Mouse (Mus musculus) kidney, embryonic 15.5 days (tissue): ENCODE measurements around the gene Brwd1. TPM values are rescaled to one million over a fixed set of nuclear protein-coding genes. Genes with fewer than 3 reads are reported as not detected.
"Not testable (repeated sequence)": the region's sequence is repeated elsewhere in the genome, so short reads cannot be mapped to it uniquely, and the experiment has no call there.

ENCODE experiments used
- ATAC-seq: fragments of 200-750 bp; cut with Nextera tagmentation; replicated peaks from 2 replicates; pipeline ENCODE4 v1.8.0; 2017; ENCODE audit warnings: moderate TSS enrichment; ENCODE audit not compliant: low FRiP score
- H3K27ac ChIP-seq: fragments of 300-500 bp; sonication (generic); 2 replicates; pipeline ENCODE4 v1.5.1; 2015; ENCODE audit warnings: mild to moderate bottlenecking, inconsistent platforms
- H3K27me3 ChIP-seq: fragments of 300-500 bp; sonication (generic); 2 replicates; pipeline ENCODE4 v1.6.1; 2015; ENCODE audit warnings: inconsistent platforms
- H3K36me3 ChIP-seq: fragments of 300-500 bp; sonication (generic); 2 replicates; pipeline ENCODE4 v1.6.1; 2015; ENCODE audit warnings: inconsistent platforms
- H3K4me1 ChIP-seq: fragments of 300-500 bp; sonication (generic); 2 replicates; pipeline ENCODE4 v1.6.1; 2015; ENCODE audit warnings: inconsistent platforms
- H3K4me2 ChIP-seq: fragments of 300-500 bp; sonication (generic); 2 replicates; pipeline ENCODE4 v1.6.1; 2015; ENCODE audit warnings: moderate library complexity, mild to moderate bottlenecking, inconsistent platforms
- H3K4me3 ChIP-seq: fragments of 300-500 bp; sonication (generic); replicated peaks from 2 replicates; pipeline ENCODE4 v1.5.1; 2015; ENCODE audit warnings: mild to moderate bottlenecking, inconsistent platforms
- H3K9ac ChIP-seq: fragments of 300-500 bp; sonication (generic); 2 replicates; pipeline ENCODE4 v1.6.1; 2015; ENCODE audit warnings: mild to moderate bottlenecking, inconsistent platforms
- H3K9me3 ChIP-seq: fragments of 300-500 bp; sonication (generic); replicated peaks from 2 replicates; pipeline ENCODE4 v1.6.1; 2016; ENCODE audit warnings: inconsistent platforms
- WGBS: fragments of 180-500 bp; shearing (Covaris S2); methylation state at CpG from one replicate; pipeline ENCODE4 v1.1.7; 2015; ENCODE audit warnings: mixed read lengths; 5-methylcytosine and 5-hydroxymethylcytosine counted together
- polyA plus RNA-seq: library from polyadenylated mRNA; unstranded; fragments of >200 nt; fragmentation: Nextera tagmentation; extraction: Ambion mirVana; gene quantifications from 2 replicates; pipeline ENCODE4 v1.2.1, GENCODE M21; 2015

The Brwd1 gene
- polyA plus RNA-seq, 1 experiment from 2014 or later, result 85.5 TPM

DNA sequence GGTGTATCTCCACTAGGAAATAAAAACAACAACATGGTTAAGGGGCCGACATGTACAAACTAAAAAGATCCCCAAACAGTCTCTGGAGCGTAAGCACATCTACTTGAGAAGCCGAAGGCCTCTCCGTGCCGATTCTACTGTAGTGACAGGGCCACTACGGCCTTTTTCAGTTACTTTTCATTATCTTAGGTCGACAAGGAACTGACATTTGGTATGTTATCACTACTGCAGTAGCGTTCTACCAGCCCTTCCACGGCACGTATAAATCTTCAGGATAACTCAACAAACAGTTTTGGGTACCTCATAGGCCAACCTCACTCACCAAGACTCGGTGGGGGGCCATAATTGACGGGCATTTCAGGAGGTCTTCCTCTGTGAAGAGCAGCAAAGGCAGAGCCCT, 16.2 kb downstream of the Brwd1 start:
- 91% methylated on average over 12 of the region's 12 CpGs for WGBS
- no peaks in the 10 kb centered on the region for H3K27me3 ChIP-seq
- H3K4me1 ChIP-seq, result no peaks in the 10 kb centered on the region
- no peak overlapping the region for H3K27ac ChIP-seq
- H3K4me3 ChIP-seq, result no peak overlapping the region
- no peak overlapping the region for H3K4me2 ChIP-seq
- H3K9me3 ChIP-seq, result no peaks in the 10 kb centered on the region
- H3K36me3 ChIP-seq, result peaks cover 93% of the 10 kb centered on the region
- no peak overlapping the region for H3K9ac ChIP-seq
- ATAC-seq, result no peak

DNA sequence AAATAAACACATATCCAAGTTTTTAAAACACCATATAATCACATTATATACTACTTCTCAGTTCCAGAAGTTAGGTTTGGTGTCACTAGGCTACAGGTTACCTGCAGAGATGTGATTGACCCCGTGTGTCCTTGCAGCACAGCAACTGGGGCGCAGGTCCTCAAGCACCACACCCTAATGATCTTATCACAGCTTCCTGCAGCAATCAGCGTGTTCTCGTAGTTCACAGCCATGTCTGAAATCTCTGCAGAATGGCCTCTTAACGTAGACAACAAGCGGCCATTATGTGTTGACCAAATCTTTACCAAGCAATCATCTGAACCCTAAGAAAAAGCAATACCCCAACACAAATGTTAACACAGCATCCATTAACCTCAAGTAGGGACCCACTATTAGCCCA, 17.7 kb downstream of the Brwd1 start:
- H3K4me2 ChIP-seq, result no peak overlapping the region
- no peak overlapping the region for H3K4me3 ChIP-seq
- WGBS, result 90% methylated on average over 6 of the region's 6 CpGs
- no peaks in the 10 kb centered on the region for H3K27me3 ChIP-seq
- H3K4me1 ChIP-seq, result no peaks in the 10 kb centered on the region
- no peak overlapping the region for H3K9ac ChIP-seq
- H3K9me3 ChIP-seq, result no peaks in the 10 kb centered on the region
- ATAC-seq, result no peak
- H3K36me3 ChIP-seq, result peaks cover 94% of the 10 kb centered on the region
- H3K27ac ChIP-seq, result no peak overlapping the region

DNA sequence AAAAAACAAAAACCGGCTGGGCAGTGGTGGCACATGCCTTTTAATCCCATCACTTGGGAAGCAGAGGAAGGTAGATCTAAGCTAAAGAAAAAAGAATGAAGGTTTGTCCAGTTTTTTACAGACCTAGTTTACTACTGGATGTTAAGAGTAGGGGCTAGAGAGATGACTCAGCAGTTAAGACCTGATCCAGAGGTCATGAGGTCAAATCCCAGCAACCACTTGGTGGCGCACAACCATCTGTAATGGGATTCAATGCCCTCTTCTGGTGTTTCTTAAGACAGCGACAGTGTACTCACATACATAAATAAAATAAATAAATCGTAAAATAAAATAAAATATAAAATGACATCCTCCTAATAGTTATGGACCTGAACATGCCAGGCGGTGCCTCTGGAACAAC, 38.2 kb downstream of the Brwd1 start:
- no peak overlapping the region for H3K27ac ChIP-seq
- ATAC-seq, result no peak
- H3K4me2 ChIP-seq, result no peak overlapping the region
- no peak overlapping the region for H3K4me3 ChIP-seq
- H3K4me1 ChIP-seq, result no peaks in the 10 kb centered on the region
- H3K9ac ChIP-seq, result no peak overlapping the region
- H3K36me3 ChIP-seq, result peaks cover 95% of the 10 kb centered on the region
- WGBS, result 72% methylated on average over 5 of the region's 5 CpGs
- H3K9me3 ChIP-seq, result no peaks in the 10 kb centered on the region
- H3K27me3 ChIP-seq, result no peaks in the 10 kb centered on the region

DNA sequence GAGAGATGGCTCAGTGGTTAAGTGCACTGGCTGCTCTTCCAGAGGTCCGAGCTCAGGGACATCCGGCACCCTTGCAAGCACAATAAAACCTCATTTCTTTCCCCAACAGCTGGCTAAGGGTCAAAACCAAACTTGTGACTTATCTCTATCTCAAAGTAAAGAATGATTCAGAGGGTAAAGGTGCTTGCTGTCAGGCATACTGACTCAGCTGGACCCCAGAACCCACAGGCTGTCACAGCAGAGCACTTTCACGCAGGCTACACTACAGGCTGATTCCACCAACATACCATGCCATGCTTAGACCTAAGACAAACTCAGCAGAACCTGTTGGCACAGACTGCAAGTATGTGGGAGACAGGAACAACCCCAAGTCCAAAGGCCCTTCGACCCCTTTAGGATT, 41.6 kb downstream of the Brwd1 start:
- H3K27me3 ChIP-seq, result no peaks in the 10 kb centered on the region
- WGBS, result 96% methylated on average over 4 of the region's 4 CpGs
- no peak for ATAC-seq
- no peak overlapping the region for H3K4me3 ChIP-seq
- no peak overlapping the region for H3K4me2 ChIP-seq
- H3K27ac ChIP-seq, result no peak overlapping the region
- no peak overlapping the region for H3K9ac ChIP-seq
- H3K36me3 ChIP-seq, result peaks cover 97% of the 10 kb centered on the region
- H3K9me3 ChIP-seq, result no peaks in the 10 kb centered on the region
- no peaks in the 10 kb centered on the region for H3K4me1 ChIP-seq

DNA sequence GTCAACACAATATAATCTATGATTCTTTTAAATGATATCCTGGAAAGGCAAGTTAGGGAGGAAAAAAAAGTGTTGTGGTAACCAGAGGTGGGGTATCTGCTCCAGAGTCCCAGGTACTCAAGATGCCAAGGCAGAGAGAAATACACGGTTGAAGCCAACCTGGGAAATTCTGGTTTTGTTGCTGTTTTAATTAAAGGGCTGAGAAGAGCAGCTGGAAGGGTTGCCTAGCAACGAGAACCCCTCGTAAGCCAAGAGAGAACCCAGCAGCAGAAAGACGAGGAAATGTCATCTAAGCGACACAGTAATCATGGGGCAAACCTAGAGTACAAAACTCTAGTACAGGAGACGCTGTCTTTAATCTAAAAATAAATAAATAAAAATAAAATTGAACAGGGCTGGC, 42.8 kb downstream of the Brwd1 start:
- Histone ChIP-seq H3K4me1 (no peaks in the 10 kb centered on the region), H3K9ac (no peak overlapping the region), H3K36me3 (peaks cover 99% of the 10 kb centered on the region), H3K4me2 (no peak overlapping the region), H3K27ac (no peak overlapping the region), H3K4me3 (no peak overlapping the region), H3K27me3 (no peaks in the 10 kb centered on the region), H3K9me3 (no peaks in the 10 kb centered on the region)
- WGBS, result 69% methylated on average over 6 of the region's 6 CpGs
- ATAC-seq, result no peak

DNA sequence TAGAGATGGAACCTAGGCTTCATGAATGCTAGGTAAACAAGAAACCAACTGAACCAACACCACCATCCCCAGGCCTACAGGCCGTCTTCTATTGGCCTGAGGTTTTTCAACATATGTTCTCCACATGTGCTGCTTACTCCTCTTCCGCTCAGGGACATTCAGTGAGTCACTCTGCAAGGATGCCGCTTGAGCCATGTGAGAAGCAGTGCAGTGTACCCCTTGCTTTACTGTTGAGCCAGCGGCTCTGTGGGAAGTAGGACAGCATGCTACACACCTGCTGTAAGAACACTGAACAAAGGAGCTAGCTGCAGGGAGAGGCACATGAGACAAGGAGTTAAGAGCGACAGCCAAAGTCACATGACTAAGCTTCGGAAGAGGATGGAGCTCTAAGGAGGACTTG, 47.9 kb downstream of the Brwd1 start:
- Histone ChIP-seq H3K4me1 (no peaks in the 10 kb centered on the region), H3K36me3 (peaks cover 99% of the 10 kb centered on the region), H3K9me3 (no peaks in the 10 kb centered on the region), H3K4me2 (no peak overlapping the region), H3K27me3 (no peaks in the 10 kb centered on the region), H3K4me3 (no peak overlapping the region), H3K9ac (no peak overlapping the region), H3K27ac (no peak overlapping the region)
- no peak for ATAC-seq
- 93% methylated on average over 6 of the region's 6 CpGs for WGBS

DNA sequence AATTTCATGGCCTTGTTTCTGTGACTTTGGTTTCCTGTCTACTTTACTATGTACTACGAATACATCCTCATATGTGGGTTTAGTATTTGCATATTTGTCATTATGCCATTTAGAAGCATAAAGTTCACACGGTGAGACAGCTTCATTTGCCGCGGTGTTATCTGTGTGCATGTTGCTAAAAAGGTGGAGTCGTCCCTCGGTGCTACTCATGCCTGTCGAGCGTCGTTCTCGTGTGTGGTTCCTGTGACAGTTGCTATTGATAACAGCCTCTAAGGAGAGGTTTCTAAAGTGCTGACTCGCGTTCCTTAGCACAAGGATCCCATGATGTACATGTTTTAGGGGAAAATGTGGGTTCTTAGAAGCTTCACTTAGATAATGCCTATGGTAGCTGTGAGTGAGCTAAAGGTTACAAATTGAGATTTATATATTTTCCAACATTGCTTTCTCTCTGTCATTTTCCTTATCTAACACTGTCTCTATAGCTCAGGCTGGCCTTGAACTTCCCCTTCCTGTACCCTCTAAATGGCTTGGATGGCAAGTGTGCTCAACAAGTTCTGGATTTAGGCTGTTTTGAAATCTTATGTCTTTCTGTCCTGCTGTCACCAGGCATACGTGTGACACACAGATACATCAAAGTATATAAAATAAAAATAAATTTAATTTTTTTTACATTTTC, 49.8 kb downstream of the Brwd1 start:
- H3K36me3 ChIP-seq, result peaks cover 100% of the 10 kb centered on the region
- WGBS, result 94% methylated on average over 13 of the region's 13 CpGs
- H3K4me1 ChIP-seq, result no peaks in the 10 kb centered on the region
- H3K4me2 ChIP-seq, result no peak overlapping the region
- H3K4me3 ChIP-seq, result no peak overlapping the region
- no peak overlapping the region for H3K27ac ChIP-seq
- no peak for ATAC-seq
- no peaks in the 10 kb centered on the region for H3K27me3 ChIP-seq
- no peak overlapping the region for H3K9ac ChIP-seq
- H3K9me3 ChIP-seq, result no peaks in the 10 kb centered on the region

DNA sequence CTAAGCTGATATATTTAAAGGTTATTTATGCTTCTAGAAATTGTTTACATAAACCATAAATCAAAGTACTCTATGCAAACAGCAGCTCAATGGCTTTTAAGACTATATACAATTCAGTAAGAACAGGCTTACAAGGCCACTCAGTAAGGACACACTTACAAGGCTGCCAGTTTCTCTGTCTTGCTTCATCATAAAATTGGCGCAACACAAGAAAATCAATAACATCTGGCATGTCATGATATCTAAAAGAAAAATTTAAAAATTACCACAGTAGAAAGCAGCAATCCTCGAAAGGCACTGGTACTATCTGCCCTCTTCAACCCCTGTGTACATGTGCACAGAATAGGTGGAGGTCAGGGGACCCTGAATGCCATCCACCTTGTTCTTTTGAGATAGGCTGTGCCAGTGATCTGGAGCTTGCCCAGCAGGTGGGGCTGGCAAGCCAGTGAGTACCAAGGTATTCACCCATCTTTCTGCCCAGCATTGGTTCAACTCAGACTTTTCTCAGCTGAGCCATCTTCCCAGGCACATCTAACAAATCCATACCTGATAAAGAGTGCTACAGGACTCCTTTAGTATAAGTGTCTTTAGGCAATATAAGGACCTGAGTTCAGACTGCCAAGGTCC, 51.7 kb downstream of the Brwd1 start:
- Histone ChIP-seq H3K9ac (no peak overlapping the region), H3K9me3 (no peaks in the 10 kb centered on the region), H3K4me1 (no peaks in the 10 kb centered on the region), H3K4me3 (no peak overlapping the region), H3K36me3 (peaks cover 99% of the 10 kb centered on the region), H3K27me3 (no peaks in the 10 kb centered on the region), H3K4me2 (no peak overlapping the region), H3K27ac (no peak overlapping the region)
- whole genome bisulfite sequencing, result 96% methylated on average over 2 of the region's 2 CpGs
- no peak for ATAC-seq

DNA sequence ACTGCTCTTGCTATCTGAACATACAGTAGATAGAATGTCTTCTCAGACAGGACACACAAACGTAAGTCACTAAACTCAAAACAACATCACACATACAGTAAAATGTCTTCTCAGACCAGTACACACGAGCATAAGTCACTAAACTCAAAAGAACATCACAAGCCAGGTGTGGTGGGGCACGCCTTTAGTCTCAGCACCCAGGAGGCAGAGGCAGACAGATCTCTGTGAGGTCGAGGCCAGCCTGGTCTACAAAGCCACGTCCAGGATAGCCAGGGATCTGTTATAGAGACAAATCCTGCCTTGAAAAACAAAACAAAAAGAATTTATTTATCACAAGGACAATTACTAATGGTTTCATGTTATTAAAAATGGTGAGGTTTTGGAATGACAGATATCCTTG, 56.1 kb downstream of the Brwd1 start:
- H3K27ac ChIP-seq, result no peak overlapping the region
- ATAC-seq, result no peak
- no peaks in the 10 kb centered on the region for H3K27me3 ChIP-seq
- H3K4me2 ChIP-seq, result no peak overlapping the region
- 91% methylated on average over 5 of the region's 5 CpGs for WGBS
- peaks cover 95% of the 10 kb centered on the region for H3K36me3 ChIP-seq
- no peaks in the 10 kb centered on the region for H3K9me3 ChIP-seq
- H3K4me3 ChIP-seq, result no peak overlapping the region
- no peak overlapping the region for H3K9ac ChIP-seq
- H3K4me1 ChIP-seq, result no peaks in the 10 kb centered on the region

DNA sequence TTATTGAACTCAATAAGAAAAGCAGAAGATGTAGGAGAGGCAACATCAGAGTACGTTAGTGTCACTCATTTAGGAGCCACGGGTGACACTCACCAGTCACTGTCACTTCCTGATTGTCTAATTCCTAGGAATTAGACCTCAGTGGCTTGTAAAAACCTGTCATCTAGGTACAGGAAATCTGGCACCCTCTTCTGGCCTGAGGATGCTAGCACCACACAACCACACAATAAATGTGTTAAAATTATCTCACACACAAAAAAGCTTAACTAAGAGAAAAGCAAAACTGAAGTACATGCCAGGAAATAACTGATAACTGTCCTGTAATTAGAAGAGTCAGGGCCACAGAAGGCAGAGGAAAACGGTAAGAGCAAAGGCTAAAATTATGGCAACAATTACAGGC, 57.1 kb downstream of the Brwd1 start:
- H3K27me3 ChIP-seq, result no peaks in the 10 kb centered on the region
- peaks cover 95% of the 10 kb centered on the region for H3K36me3 ChIP-seq
- no peak overlapping the region for H3K4me3 ChIP-seq
- no peak overlapping the region for H3K4me2 ChIP-seq
- H3K9ac ChIP-seq, result no peak overlapping the region
- no peaks in the 10 kb centered on the region for H3K4me1 ChIP-seq
- 79% methylated on average over 3 of the region's 3 CpGs for WGBS
- no peaks in the 10 kb centered on the region for H3K9me3 ChIP-seq
- no peak for ATAC-seq
- H3K27ac ChIP-seq, result no peak overlapping the region

DNA sequence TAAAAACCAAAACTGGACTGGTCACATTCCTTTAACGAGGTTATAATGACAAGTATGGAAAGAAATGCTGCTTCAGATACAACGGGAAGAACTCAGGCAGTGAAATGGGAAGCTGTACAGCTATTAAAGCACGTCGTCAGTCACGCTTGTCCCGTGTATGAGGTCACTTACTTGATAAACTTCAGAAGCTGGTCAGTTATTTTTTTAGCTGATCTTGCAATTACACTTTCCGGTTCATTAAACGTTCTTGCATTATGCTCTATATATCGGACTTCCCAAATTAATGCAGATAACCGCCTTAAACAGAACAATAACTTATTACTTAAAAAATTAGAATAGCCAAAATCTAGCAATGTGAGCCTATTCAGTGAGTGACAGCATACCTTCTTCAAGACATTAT, 61.3 kb downstream of the Brwd1 start:
- no peak overlapping the region for H3K9ac ChIP-seq
- no peak overlapping the region for H3K27ac ChIP-seq
- no peak for ATAC-seq
- no peaks in the 10 kb centered on the region for H3K27me3 ChIP-seq
- no peak overlapping the region for H3K4me3 ChIP-seq
- no peak overlapping the region for H3K4me2 ChIP-seq
- WGBS, result 85% methylated on average over 10 of the region's 10 CpGs
- no peaks in the 10 kb centered on the region for H3K4me1 ChIP-seq
- H3K9me3 ChIP-seq, result no peaks in the 10 kb centered on the region
- H3K36me3 ChIP-seq, result peaks cover 94% of the 10 kb centered on the region

DNA sequence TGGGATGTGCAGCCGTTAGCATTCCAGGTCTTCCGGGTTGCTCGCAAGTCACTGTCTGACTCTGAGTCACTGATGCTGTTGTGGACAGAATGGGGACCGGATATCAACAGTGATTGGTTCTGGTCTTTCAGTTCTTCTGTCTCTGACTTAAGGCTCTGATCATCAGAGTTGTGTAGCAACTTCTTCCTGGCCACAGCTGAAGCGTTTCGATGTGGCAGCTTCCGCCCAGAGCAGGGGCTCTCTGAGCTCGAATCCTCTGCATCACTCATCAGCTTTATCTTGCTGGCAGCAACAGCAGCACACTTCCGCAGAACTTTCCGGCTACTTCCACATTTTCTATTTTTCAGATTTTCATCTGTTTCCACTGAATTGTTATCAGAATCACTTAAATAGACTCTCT, 73.2 kb downstream of the Brwd1 start:
- H3K27ac ChIP-seq, H3K9ac ChIP-seq, H3K4me1 ChIP-seq, H3K27me3 ChIP-seq, ATAC-seq, H3K9me3 ChIP-seq, H3K4me3 ChIP-seq, H3K4me2 ChIP-seq: not testable (repeated sequence)
- peaks cover 38% of the 10 kb centered on the region for H3K36me3 ChIP-seq
- WGBS, result no CpG with 5 or more reads among the region's 10 CpGs

DNA sequence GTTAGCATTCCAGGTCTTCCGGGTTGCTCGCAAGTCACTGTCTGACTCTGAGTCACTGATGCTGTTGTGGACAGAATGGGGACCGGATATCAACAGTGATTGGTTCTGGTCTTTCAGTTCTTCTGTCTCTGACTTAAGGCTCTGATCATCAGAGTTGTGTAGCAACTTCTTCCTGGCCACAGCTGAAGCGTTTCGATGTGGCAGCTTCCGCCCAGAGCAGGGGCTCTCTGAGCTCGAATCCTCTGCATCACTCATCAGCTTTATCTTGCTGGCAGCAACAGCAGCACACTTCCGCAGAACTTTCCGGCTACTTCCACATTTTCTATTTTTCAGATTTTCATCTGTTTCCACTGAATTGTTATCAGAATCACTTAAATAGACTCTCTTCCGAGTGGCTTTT, 78.0 kb downstream of the Brwd1 start:
- H3K9ac ChIP-seq, H3K9me3 ChIP-seq, H3K27ac ChIP-seq, H3K4me2 ChIP-seq, H3K4me1 ChIP-seq, H3K4me3 ChIP-seq, H3K27me3 ChIP-seq, ATAC-seq: not testable (repeated sequence)
- no CpG with 5 or more reads among the region's 10 CpGs for WGBS
- peaks cover 56% of the 10 kb centered on the region for H3K36me3 ChIP-seq
